Mouse (Mus musculus) limb, embryonic 14.5 days (tissue): Measurements from ENCODE around the gene Asic2. TPM values are rescaled to one million over a fixed set of nuclear protein-coding genes. Genes with fewer than 3 reads are reported as not detected.

Source experiments
- ATAC-seq: fragments of 200-750 bp; cut with Nextera tagmentation; 2 replicates; pipeline ENCODE4 v1.8.0; 2017; ENCODE audit warnings: low read depth, moderate number of reproducible peaks, moderate TSS enrichment; ENCODE audit not compliant: low FRiP score
- DNase-seq: peaks from one replicate; pipeline ENCODE4 v3.0.0-alpha.2; 2015; ENCODE audit warnings: low spot score
- H3K27ac ChIP-seq: fragments of 300-500 bp; sonication (generic); replicated peaks from 2 replicates; pipeline ENCODE4 v1.5.1; 2014; ENCODE audit warnings: low read depth, mild to moderate bottlenecking, low read length, moderate library complexity, mixed read lengths
- H3K27me3 ChIP-seq: fragments of 300-500 bp; sonication (generic); 2 replicates; pipeline ENCODE4 v1.6.1; 2014; ENCODE audit warnings: low read length, mixed read lengths; ENCODE audit not compliant: control insufficient read depth, insufficient read depth
- H3K36me3 ChIP-seq: fragments of 300-500 bp; sonication (generic); 2 replicates; pipeline ENCODE4 v1.6.1; 2014; ENCODE audit warnings: mild to moderate bottlenecking, low read length, moderate library complexity, mixed read lengths; ENCODE audit not compliant: control insufficient read depth, insufficient read depth
- H3K4me1 ChIP-seq: fragments of 300-500 bp; sonication (generic); 2 replicates; pipeline ENCODE4 v1.6.1; 2014; ENCODE audit warnings: antibody characterized with exemption, low read length, mixed read lengths; ENCODE audit not compliant: control insufficient read depth, insufficient read depth
- H3K4me2 ChIP-seq: fragments of 300-500 bp; sonication (generic); replicated peaks from 2 replicates; pipeline ENCODE4 v1.6.1; 2014; ENCODE audit warnings: low read depth, mild to moderate bottlenecking, low read length, moderate library complexity; ENCODE audit not compliant: severe bottlenecking
- H3K4me3 ChIP-seq: fragments of 300-500 bp; sonication (generic); replicated peaks from 2 replicates; pipeline ENCODE4 v1.5.1; 2014; ENCODE audit warnings: low read length
- H3K9ac ChIP-seq: fragments of 300-500 bp; sonication (generic); 2 replicates; pipeline ENCODE4 v1.6.1; 2014; ENCODE audit warnings: mild to moderate bottlenecking, low read depth, low read length, moderate library complexity; ENCODE audit not compliant: severe bottlenecking
- H3K9me3 ChIP-seq: fragments of 300-500 bp; sonication (generic); 2 replicates; pipeline ENCODE4 v1.6.1; 2016; ENCODE audit warnings: low read length; ENCODE audit not compliant: control insufficient read depth
- POLR2A ChIP-seq: fragments of 200-500 bp; IDR thresholded peaks from 2 replicates; pipeline ENCODE4 v1.8.0; 2012; ENCODE audit warnings: inconsistent platforms, mild to moderate bottlenecking, moderate library complexity, borderline replicate concordance; ENCODE audit not compliant: insufficient read depth, insufficient read length; ENCODE audit errors: extremely low read depth
- WGBS: fragments of 180-500 bp; shearing (Covaris S2); extraction: QIAGEN DNeasy Blood & Tissue Kit; methylation state at CpG from one replicate; pipeline ENCODE4 v1.1.7; 2014; 5-methylcytosine and 5-hydroxymethylcytosine counted together
- polyA plus RNA-seq, 2 experiments: library from polyadenylated mRNA; depleted of rRNA in 1 of 2; stranded (reverse) in 1 of 2; unstranded in 1 of 2; fragments of >200 nt; fragmentation: Nextera tagmentation in 1 of 2; extraction: Ambion mirVana in 1 of 2; gene quantifications; 2 replicates each; pipeline versions ENCODE4 v1.2.1 to v1.2.3; 2012 to 2014

Gene Asic2
- polyA plus RNA-seq (2012; rRNA removed): 1.3 and 1.5 TPM in 2 replicates
- 0.62 and 0.72 TPM in 2 replicates for polyA plus RNA-seq (2014; fragmentation: Nextera tagmentation; extraction: Ambion mirVana)

- H3K9me3 ChIP-seq: no peaks in the 10 kb centered on the region
- no peak within 1 kb of the TSS for H3K9ac ChIP-seq
- WGBS: 3% methylated on average over 29 of the region's 29 CpGs
These were observed at the start of gene Asic2 for GRCm38 (mm10) chr11:81968401-81968881. TSS of gene Asic2 (minus strand) at chr11:81968457.

GRCm38 (mm10) chr11:82016181-82016780 is 48.0 kb upstream of the Asic2 start:
- no peak for ATAC-seq

More at GRCm38 (mm10) chr11:81968401-81968881, at the start of gene Asic2:
- no peak for TF ChIP-seq POLR2A
- H3K4me2 ChIP-seq: peak within 1 kb of the TSS; percentile 33
- no peaks in the 10 kb centered on the region for H3K4me1 ChIP-seq
- 0 out of 2 replicates have a peak within 1 kb of the TSS, but pooled peaks have one; percentile 8 for H3K4me3 ChIP-seq
- no peak within 1 kb of the TSS for H3K27ac ChIP-seq
- DNase-seq (no peak), ATAC-seq (no peak)
- H3K27me3 ChIP-seq: peaks cover 31% of the 10 kb centered on the region
- H3K36me3 ChIP-seq: no peaks in the 10 kb centered on the region

DNA sequence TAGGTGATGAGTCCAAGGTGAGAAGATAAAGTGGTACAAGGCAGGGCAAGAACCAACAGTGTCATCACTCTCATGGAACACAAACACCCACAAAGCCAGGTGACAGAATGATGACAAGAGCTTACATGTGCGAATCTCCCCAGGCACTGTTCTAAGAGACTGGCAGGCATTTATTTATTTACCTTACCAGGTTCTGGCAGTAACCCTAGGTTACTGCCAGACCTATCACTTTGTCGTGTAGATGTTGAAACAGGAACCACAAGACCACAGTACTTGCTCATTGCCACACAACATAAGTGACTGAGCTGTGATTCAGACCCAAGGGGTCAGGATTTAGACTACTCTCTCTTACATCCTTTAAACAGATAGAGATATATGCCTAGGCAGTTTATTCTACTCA is 46.8 kb upstream of the Asic2 start:
- WGBS: 74% methylated on average over 2 of the region's 2 CpGs
- DNase-seq: no peak
- no peak for TF ChIP-seq POLR2A

More at GRCm38 (mm10) chr11:82016181-82016780, 48.0 kb upstream of the Asic2 start:
- Histone ChIP-seq H3K27me3 (no peaks in the 10 kb centered on the region), H3K9ac (no peak overlapping the region), H3K27ac (no peak overlapping the region), H3K4me2 (no peak overlapping the region), H3K4me3 (no peak overlapping the region), H3K4me1 (no peaks in the 10 kb centered on the region), H3K9me3 (no peaks in the 10 kb centered on the region), H3K36me3 (no peaks in the 10 kb centered on the region)
- TF ChIP-seq POLR2A: no peak
- no peak for DNase-seq
- 73% methylated on average over 3 of the region's 3 CpGs for WGBS

GRCm38 (mm10) chr11:82013756-82014155 is 45.5 kb upstream of the Asic2 start:
- ATAC-seq: no peak
- Histone ChIP-seq H3K27ac (no peak overlapping the region), H3K36me3 (no peaks in the 10 kb centered on the region), H3K27me3 (no peaks in the 10 kb centered on the region), H3K4me1 (no peaks in the 10 kb centered on the region), H3K4me3 (no peak overlapping the region), H3K9me3 (no peaks in the 10 kb centered on the region), H3K4me2 (no peak overlapping the region), H3K9ac (no peak overlapping the region)
- no peak for TF ChIP-seq POLR2A
- DNase-seq: no peak
- WGBS: 27% methylated on average over 1 of the region's 1 CpGs

More for the DNA sequence above, 46.8 kb upstream of the Asic2 start:
- H3K4me2 ChIP-seq: no peak overlapping the region
- H3K27me3 ChIP-seq: no peaks in the 10 kb centered on the region
- no peaks in the 10 kb centered on the region for H3K4me1 ChIP-seq
- H3K4me3 ChIP-seq: no peak overlapping the region
- no peak for ATAC-seq
- H3K9me3 ChIP-seq: no peaks in the 10 kb centered on the region
- H3K36me3 ChIP-seq: no peaks in the 10 kb centered on the region
- no peak overlapping the region for H3K27ac ChIP-seq
- H3K9ac ChIP-seq: no peak overlapping the region

DNA sequence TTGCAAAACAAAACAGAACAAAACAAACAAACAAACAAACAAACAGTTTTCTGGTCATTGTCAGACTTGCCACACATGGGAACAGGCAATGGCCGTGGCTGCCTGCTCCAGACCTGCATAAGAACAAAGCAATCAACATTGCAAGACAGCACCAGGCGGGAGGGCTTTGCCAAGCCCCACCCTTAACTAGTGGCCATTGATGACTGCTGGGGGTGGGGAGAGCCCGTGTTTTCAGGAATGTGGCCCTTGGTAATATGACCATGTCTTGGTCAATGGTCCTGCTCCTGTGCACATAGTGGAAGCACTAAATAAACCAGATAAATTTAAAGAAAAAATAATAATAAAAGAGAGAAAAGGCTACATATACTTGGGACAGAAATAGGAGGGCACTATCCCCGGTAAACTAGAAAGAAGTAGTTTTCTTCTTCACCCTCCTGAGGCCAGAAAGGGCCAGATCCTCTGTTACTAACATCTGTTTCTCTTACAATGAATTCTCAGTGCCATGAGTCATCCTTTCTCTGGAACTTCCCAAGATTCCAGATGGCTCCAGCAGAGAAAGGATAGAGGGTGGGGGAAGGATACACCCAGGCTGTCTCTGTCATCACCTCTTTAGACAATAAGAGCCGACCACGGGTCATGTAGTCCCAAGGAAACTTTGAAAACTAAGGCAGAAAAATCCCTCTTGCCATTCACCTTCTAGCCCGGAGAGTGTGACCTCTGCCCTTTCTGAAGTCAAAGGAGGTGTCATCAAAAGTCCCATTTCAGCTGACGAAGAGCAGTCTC is 43.3 kb upstream of the Asic2 start:
- no peaks in the 10 kb centered on the region for H3K36me3 ChIP-seq
- H3K4me3 ChIP-seq: no peak overlapping the region
- H3K4me1 ChIP-seq: 0 out of 2 replicates have a peak, but pooled peaks cover 4% of the 10 kb centered on the region
- no peak overlapping the region for H3K27ac ChIP-seq
- WGBS: 43% methylated on average over 8 of the region's 8 CpGs
- ATAC-seq: no peak
- no peak overlapping the region for H3K9ac ChIP-seq
- H3K4me2 ChIP-seq: no peak overlapping the region
- no peaks in the 10 kb centered on the region for H3K27me3 ChIP-seq
- H3K9me3 ChIP-seq: no peaks in the 10 kb centered on the region
- DNase-seq: peak; percentile 38
- no peak for TF ChIP-seq POLR2A
